Mouse (Mus musculus): ENCODE results near the gene Pfdn6. TPM values are rescaled to one million over a fixed set of nuclear protein-coding genes. Genes with fewer than 3 reads are reported as not detected.

Gene Pfdn6
- total RNA-seq, 2 experiments from 2014 or later: 149 to 226 TPM

DNA sequence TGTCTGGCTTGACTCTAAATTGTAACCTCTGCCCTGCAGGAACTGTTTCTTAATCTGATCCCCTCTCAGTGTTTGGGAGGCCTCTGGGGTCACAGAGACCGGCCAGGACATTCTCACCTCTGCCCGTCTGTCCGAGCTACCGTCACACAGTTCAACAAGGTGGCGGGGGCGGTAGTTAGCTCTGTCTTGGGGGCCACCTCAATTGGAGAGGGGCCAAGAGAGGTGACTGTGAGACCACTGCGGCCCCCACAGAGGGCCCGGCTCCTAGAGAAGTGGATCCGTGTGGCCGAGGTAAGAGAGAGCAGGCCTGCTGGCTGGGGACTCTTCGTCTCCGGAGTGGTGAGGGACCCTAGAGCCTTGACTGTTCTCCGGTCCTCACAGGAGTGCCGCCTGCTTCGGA lies 7.2 kb downstream of the Pfdn6 start:
- no peak for ATAC-seq (replicated peaks; ENCODE audit: poor library complexity, severe bottlenecking)

- ATAC-seq (replicated peaks; ENCODE audit: poor library complexity, severe bottlenecking): no peak
These were observed 7.7 kb downstream of the Pfdn6 start for GRCm38 (mm10) chr17:33932448-33932847.

DNA sequence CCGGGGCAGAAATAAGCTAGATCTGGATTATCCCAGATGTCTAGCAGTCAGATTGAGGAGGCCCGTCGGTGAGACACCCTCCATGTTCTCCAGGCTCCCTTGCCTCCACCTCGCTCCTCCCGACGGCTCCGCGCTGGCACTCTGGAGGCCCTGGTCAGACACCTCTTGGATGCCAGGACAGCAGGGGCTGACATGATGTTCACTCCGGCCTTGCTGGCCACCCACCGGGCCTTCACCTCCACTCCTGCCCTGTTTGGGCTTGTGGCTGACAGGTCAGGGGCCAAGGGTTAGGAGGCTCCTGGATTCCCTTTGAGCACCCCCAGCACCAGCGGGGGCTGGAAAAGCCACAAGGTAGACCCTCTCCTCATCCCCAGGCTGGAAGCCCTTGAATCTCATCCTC lies 8.2 kb downstream of the Pfdn6 start:
- no peak for ATAC-seq (replicated peaks; ENCODE audit: poor library complexity, severe bottlenecking)

- ATAC-seq (replicated peaks; ENCODE audit: poor library complexity, severe bottlenecking): peak; percentile 25
These were observed 8.8 kb downstream of the Pfdn6 start for GRCm38 (mm10) chr17:33931159-33931866.

- ATAC-seq (replicated peaks; ENCODE audit: poor library complexity, severe bottlenecking): peak; percentile 38
These were observed 9.6 kb downstream of the Pfdn6 start for GRCm38 (mm10) chr17:33930280-33931158.

DNA sequence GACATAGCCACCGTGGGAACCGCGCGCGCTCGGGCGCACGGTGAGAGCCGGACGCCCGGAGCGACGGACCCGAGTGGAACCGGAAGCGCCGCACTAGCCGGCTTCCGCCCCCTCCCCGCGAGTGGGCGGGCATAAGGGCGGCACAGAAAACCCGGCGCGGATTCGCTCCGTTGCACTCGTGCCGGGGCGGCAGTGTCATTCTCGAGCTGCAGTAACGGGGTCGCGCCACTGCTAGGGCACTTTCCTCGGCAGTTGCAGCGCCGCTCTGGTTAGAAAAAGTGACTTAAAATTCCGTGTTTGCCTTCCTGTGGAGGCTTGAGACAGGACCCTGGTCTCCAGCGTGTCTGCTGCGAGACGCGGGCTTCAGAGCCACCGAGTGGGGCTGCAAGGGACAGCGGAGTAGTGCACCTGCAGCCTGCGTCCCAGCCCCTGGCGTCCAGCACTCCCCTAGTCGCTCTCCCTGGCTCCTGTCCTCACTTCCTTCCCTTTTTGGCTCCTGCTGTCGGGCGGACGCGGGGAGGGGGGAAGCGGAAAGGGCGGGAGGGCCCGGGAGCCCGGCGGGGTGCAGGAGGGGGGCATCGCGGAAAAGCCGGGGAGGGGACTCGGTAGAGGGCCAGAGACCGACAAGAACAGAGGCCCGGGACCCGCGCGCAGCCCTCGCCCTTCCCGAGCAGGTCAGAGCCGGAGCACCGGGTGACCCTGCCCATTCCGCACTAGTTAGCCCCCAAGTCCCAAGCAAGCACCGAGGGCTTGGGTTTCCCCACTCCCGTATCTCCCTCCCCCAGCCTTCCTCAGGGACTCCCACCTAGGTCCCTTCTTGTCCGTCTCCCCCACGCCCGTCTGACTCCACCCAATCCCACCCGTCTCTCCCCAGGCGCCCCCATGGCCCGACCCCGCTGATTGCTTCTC lies 10.5 kb downstream of the Pfdn6 start, which contains the start of gene Rgl2:
TSS of gene Rgl2 (plus strand) at position 173 of the 909 bp plus-strand sequence.
- ATAC-seq (replicated peaks; ENCODE audit: poor library complexity, severe bottlenecking): peak; percentile 77

DNA sequence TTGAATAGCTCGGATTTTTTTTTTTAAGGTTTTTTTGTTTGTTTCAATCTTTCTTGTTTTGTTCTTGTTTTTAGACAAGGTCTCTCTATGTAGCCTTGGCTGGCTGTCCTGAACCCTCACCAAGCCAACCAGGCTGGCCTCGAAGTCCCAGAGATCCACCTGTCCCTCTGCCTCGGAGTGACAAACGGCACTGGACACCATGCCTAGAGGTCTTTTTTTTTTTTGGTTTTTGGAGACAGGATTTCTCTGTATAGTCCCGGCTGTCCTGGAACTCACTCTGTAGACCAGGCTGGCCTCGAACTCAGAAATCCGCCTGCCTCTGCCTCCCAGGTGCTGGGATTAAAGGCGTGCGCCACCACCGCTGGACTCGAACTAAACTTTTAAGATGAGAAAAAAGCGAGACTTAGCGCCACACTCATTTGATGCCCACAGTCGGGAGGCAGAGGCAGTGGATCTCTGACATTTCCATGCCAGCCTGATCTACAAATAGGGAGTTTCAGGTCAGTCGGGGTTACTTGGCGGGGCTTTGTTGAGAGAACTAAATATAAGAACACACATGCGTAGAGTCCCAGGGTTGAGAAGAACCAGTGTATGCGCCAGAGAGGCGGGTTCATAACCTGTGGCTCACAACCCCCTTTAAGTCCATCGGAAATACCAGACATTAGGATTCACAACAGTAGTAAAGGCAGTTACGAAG lies 11.7 kb downstream of the Pfdn6 start:
- ATAC-seq (replicated peaks; ENCODE audit: poor library complexity, severe bottlenecking): no peak

DNA sequence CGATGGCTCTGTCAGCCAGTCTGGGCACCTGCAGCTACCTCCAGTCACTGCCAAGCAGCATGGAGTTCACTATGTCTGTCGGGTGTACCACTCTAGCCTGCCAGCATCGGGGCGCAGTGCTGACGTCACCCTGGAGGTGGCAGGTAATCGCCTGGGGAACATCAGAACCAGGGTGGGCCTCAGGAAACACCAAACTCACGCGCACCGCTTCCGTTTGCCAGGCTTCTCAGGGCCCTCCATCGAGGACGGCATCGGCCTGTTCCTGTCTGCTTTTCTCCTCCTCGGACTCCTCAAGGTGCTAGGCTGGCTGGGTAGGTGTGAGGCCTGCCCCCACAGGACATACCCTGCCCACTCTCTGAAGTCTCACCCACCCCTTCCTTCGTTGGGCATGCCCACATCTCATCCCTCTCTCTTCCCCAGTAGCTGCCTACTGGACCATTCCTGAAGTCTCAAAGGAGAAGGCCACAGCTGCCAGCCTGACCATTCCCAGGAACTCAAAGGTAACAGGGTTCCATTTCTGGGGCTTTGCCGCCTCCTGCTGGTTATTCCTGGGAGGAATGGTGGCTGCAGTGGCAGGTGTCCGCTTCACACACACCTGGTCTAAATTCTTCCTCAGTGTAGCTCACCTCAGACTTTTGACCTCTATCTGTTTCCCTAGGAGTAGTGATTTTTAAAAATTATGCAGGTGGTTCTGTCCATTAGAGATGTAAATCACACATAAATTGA lies 13.8 kb downstream of the Pfdn6 start:
- no peak for ATAC-seq (replicated peaks; ENCODE audit: poor library complexity, severe bottlenecking)

- ATAC-seq (replicated peaks; ENCODE audit: poor library complexity, severe bottlenecking): no peak
These were observed 14.6 kb downstream of the Pfdn6 start for GRCm38 (mm10) chr17:33925406-33926116.

GRCm38 (mm10) chr17:33924577-33925283 lies 15.4 kb downstream of the Pfdn6 start:
- ATAC-seq (replicated peaks; ENCODE audit: poor library complexity, severe bottlenecking): no peak

DNA sequence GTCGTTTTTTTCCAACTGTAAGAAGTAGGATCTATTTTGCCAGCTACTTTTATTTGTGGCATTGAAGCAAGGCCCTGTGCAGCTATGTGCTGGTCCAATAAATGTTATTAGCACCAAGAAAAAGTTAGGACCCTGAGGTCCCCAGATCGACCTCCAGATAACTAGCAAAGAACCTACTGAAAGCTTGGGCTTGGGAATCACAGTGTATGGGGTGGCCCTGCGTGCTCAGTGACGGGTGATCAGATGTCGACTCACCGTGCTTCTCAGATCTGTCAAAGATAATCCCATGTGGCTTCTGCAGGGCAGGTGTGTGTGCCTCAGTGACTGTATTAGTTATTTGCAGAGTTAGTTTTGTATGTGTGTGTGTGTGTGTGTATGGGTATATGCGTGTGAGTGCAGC lies 18.8 kb downstream of the Pfdn6 start:
- no peak for ATAC-seq (replicated peaks; ENCODE audit: poor library complexity, severe bottlenecking)

DNA sequence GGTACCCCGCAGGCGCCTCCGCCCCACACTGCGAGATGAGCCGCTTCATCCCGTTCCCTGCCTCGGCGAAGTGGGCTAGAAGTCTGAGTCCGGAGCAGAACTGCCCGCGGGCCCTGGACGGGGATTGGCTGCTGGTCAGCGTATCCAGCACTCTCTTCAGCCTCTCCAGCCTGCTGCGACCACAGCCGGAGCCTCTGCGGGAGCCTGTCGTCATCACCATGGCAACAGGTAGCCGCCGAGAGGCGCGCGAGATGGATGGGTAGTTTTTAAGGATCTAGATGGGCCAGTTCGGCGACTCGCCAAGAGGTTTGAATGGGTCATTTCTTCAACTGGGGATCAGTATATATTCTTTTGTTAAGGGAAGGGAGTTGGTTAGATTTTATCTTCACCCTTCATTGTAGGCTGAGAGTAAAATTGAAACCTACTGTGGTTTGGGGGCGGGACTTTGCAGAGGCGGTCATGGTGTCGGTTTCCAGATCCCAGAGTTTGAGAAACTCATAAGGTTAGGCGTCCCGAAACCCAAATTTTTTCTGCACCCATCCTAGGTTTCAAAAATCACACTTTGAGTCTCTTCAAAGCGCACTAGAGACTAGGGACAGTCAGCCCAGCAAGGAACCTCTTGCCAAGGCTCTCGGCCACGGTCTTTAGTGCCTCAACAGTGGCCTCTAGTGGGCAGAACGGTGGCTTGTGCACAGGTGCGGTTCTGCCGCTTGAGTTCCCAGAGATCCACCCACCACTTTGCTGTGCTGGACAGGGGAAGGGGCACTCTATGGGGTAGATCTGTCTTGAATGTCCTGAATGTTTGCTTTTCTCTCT lies 19.7 kb downstream of the Pfdn6 start:
- ATAC-seq (replicated peaks; ENCODE audit: poor library complexity, severe bottlenecking): peak; percentile 33

- peak; percentile 63 for ATAC-seq (replicated peaks; ENCODE audit: poor library complexity, severe bottlenecking)
These were observed 20.5 kb downstream of the Pfdn6 start for GRCm38 (mm10) chr17:33919351-33920281.

- ATAC-seq (replicated peaks; ENCODE audit: poor library complexity, severe bottlenecking): no peak
These were observed 21.6 kb downstream of the Pfdn6 start for GRCm38 (mm10) chr17:33918293-33919203.

- ATAC-seq (replicated peaks; ENCODE audit: poor library complexity, severe bottlenecking): no peak
These were observed 22.4 kb downstream of the Pfdn6 start for GRCm38 (mm10) chr17:33917656-33918292.
